Mouse (Mus musculus): ENCODE measurements at regions not wholly inside any gene's neighbourhood (a gene's known extent, or its start where the extent isn't known, plus 50 kb on each side); places are given as distances from the start of the nearest gene placed in this dataset.
A peak's percentile ranks its signal among the peaks of the same experiment; 100 is the strongest.

DNA sequence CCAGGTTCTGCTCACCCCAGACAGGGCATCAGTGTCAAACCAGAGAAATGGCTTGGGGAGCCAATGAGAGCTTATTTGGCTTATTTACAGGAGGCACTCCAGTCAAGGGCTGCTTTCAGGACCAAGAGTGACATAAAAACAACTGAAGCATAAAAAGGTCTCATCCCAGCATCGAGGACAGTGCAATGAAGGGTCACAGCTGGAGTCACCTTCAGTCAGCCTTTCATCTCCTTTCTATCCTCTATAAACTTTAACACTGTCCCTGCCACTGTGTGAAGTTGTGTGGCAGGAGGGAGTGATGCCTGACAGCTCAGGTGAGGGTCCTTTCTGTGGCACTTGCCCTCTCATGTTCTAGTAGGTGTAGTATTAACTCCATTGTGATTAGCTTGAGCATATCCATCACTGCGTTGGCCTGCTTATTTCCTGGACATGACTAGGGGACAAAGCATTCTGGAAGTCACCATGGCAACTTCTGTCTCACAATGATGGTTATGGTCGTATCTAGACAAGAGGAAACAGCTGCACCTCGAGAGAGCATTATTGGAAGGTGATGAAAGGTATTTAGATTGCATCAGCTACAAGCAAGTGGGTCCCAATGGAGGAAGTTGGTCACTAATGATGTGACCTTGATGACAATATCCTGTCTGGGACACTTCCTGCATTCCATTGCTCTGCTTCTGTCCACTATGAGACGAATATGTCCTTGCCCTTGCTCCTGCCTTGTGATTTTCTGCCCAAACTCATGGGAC is 87.8 kb upstream of the Enpp6 start:
- no peak overlapping the region for H3K4me3 ChIP-seq (replicated peaks)
- H3K27me3 ChIP-seq, result 0 out of 2 replicates have a peak, but pooled peaks cover 5% of the 10 kb centered on the region
- no peaks in the 10 kb centered on the region for H3K9me3 ChIP-seq (replicated peaks)
- no peak overlapping the region for H3K4me2 ChIP-seq
- no peak overlapping the region for H3K9ac ChIP-seq
- H3K27ac ChIP-seq, result no peak overlapping the region
- no peaks in the 10 kb centered on the region for H3K36me3 ChIP-seq
- H3K4me1 ChIP-seq, result peaks cover 8% of the 10 kb centered on the region; the same call in 1 of the 2 replicates
- peak; percentile 77 for ATAC-seq (replicated peaks; ENCODE audit: low FRiP score)
- WGBS, result 17% methylated on average over 5 of the region's 5 CpGs

DNA sequence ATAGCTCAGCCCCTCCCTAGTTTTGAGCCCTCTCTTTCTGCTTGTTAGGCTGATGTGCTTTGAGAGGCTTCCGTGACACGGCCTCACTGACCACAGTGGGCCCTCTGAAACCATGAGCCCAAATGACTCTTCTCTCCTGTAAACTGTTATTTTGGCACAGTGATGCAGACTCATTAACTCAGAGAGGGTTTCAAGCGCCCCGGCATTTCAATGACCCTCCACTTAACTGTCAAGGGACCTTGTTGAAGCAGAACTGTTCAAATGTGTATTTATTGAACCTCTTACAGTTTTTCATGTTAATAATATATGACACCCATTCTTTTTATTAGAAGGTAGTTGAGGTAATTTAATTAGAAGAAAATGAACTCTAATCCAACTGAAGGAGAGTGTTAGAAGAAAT is 85.9 kb upstream of the Enpp6 start:
- 84% methylated on average over 4 of the region's 4 CpGs for WGBS

GRCm38 (mm10) chr8:46904731-46905130 is 82.0 kb upstream of the Enpp6 start:
- 74% methylated on average over 3 of the region's 3 CpGs for WGBS
- H3K36me3 ChIP-seq, result no peaks in the 10 kb centered on the region
- ATAC-seq (replicated peaks; ENCODE audit: low FRiP score), result no peak

More for the DNA sequence above, 85.9 kb upstream of the Enpp6 start:
- no peak overlapping the region for H3K4me3 ChIP-seq (replicated peaks)
- 0 out of 2 replicates have a peak, but pooled peaks cover 5% of the 10 kb centered on the region for H3K27me3 ChIP-seq
- ATAC-seq (replicated peaks; ENCODE audit: low FRiP score), result no peak
- H3K36me3 ChIP-seq, result no peaks in the 10 kb centered on the region
- no peak overlapping the region for H3K27ac ChIP-seq
- H3K4me1 ChIP-seq, result peaks cover 8% of the 10 kb centered on the region; the same call in 1 of the 2 replicates
- no peak overlapping the region for H3K4me2 ChIP-seq
- H3K9ac ChIP-seq, result no peak overlapping the region
- H3K9me3 ChIP-seq (replicated peaks), result no peaks in the 10 kb centered on the region

DNA sequence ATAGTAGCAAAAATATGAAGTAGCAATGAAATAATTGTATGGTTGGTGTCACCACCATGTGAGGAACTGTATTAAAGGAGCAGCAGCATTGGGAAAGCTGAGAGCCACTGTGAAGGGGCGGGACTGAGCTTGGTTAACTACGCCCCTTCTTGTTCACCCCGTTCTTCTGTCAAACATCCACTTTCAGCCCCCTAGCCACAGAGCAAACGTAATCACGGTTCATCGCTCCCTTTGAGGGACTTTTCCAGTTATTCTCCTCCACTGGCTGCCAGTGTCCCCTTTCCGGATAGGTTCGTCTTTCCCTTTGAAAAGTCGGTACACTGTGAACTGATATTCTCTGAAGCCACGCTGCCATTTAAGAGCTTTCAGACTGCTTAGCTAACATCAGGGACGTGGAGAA is 79.3 kb upstream of the Enpp6 start:
- Histone ChIP-seq H3K9me3 (replicated peaks) (no peaks in the 10 kb centered on the region), H3K4me2 (peak overlapping the region; percentile 46), H3K4me1 (peaks cover 5% of the 10 kb centered on the region; the same call in 1 of the 2 replicates), H3K4me3 (replicated peaks) (no peak overlapping the region), H3K27me3 (no peaks in the 10 kb centered on the region), H3K9ac (no peak overlapping the region), H3K36me3 (no peaks in the 10 kb centered on the region), H3K27ac (no peak overlapping the region)
- ATAC-seq (replicated peaks; ENCODE audit: low FRiP score), result 0 out of 2 replicates have a peak, but pooled peaks have one; percentile 40
- 44% methylated on average over 11 of the region's 11 CpGs for WGBS

More at GRCm38 (mm10) chr8:46904731-46905130, 82.0 kb upstream of the Enpp6 start:
- H3K27ac ChIP-seq, result no peak overlapping the region
- H3K9me3 ChIP-seq (replicated peaks), result no peaks in the 10 kb centered on the region
- H3K4me3 ChIP-seq (replicated peaks), result no peak overlapping the region
- H3K4me2 ChIP-seq, result no peak overlapping the region
- H3K9ac ChIP-seq, result no peak overlapping the region
- H3K27me3 ChIP-seq, result 0 out of 2 replicates have a peak, but pooled peaks cover 5% of the 10 kb centered on the region
- H3K4me1 ChIP-seq, result peaks cover 5% of the 10 kb centered on the region; the same call in 1 of the 2 replicates

DNA sequence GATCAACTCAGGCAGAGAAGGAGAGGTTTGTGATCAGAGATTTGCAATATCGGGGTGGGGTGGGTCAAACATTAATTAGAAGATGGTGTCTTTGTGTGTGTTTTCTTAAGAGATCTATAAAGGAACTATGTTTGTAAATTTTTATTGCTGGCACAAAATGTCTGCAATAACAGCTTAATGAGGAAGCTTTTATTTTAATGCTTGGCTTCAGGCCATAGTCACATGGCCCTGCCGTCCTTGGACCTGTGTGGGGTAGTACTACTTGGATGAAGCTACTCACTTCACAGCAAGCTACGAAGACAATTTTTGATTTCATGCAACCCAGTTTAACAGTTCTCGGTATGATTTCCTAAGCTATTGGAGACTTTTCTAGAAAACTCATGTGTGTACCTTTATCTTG is 78.5 kb upstream of the Enpp6 start:
- WGBS, result 81% methylated on average over 4 of the region's 4 CpGs

GRCm38 (mm10) chr8:46913956-46914355 is 72.7 kb upstream of the Enpp6 start:
- Histone ChIP-seq H3K36me3 (no peaks in the 10 kb centered on the region), H3K4me1 (no peaks in the 10 kb centered on the region), H3K9me3 (replicated peaks) (no peaks in the 10 kb centered on the region), H3K27ac (no peak overlapping the region), H3K9ac (no peak overlapping the region), H3K4me2 (no peak overlapping the region), H3K27me3 (no peaks in the 10 kb centered on the region), H3K4me3 (replicated peaks) (no peak overlapping the region)
- 55% methylated on average over 5 of the region's 5 CpGs for WGBS
- no peak for ATAC-seq (replicated peaks; ENCODE audit: low FRiP score)

More for the DNA sequence above, 78.5 kb upstream of the Enpp6 start:
- Histone ChIP-seq H3K4me1 (peaks cover 5% of the 10 kb centered on the region; the same call in 1 of the 2 replicates), H3K27me3 (no peaks in the 10 kb centered on the region), H3K36me3 (no peaks in the 10 kb centered on the region), H3K4me2 (no peak overlapping the region), H3K27ac (no peak overlapping the region), H3K4me3 (replicated peaks) (no peak overlapping the region), H3K9me3 (replicated peaks) (no peaks in the 10 kb centered on the region), H3K9ac (no peak overlapping the region)
- ATAC-seq (replicated peaks; ENCODE audit: low FRiP score), result no peak

DNA sequence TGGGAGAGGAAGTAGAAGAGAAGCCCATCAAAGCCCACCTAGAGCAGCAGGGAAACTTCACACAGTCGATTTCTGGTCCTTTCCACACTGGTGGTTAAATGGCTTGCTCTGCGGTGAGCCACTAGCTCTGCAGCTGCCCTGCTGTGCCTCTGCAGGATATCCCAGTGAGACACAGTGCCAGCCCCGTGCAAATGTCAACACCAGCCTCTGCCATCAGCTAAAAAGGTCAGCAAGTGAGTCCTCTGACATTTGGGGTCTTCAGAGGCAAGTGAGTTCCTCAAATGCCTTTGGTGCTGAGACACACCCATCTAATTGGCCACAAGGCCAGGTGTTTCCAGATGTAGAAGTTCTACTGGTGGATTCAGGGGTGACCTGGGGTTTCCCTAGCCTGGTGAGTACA is 66.6 kb upstream of the Enpp6 start:
- H3K4me1 ChIP-seq, result 0 out of 2 replicates have a peak, but pooled peaks cover under 1% of the 10 kb centered on the region
- H3K27me3 ChIP-seq, result no peaks in the 10 kb centered on the region
- no peak overlapping the region for H3K4me3 ChIP-seq (replicated peaks)
- no peak overlapping the region for H3K27ac ChIP-seq
- H3K4me2 ChIP-seq, result no peak overlapping the region
- H3K9ac ChIP-seq, result no peak overlapping the region
- H3K36me3 ChIP-seq, result no peaks in the 10 kb centered on the region
- H3K9me3 ChIP-seq (replicated peaks), result no peaks in the 10 kb centered on the region
- 31% methylated on average over 3 of the region's 3 CpGs for WGBS
- no peak for ATAC-seq (replicated peaks; ENCODE audit: low FRiP score)

DNA sequence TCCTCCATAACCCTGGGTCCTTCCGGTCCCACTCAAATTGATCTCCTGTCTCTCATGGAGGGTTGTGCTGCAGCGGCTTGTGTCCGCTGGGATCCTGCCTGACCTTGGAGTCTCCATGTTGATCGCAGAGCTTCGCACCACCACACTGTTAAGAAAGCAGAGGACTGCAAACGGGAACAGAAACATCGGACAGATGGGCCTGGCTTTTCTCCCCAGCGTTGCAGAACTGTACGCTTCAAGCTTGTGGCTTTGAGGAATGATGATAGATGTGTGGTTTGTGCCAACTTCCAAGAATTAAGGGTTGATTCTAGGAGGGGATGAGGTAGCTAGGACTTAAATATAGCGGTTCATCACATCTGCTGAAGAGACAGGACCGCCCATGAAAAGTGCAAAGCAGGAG is 65.6 kb upstream of the Enpp6 start:
- H3K4me2 ChIP-seq, result no peak overlapping the region
- WGBS, result 95% methylated on average over 11 of the region's 11 CpGs
- 0 out of 2 replicates have a peak, but pooled peaks cover 3% of the 10 kb centered on the region for H3K4me1 ChIP-seq
- H3K9ac ChIP-seq, result no peak overlapping the region
- no peaks in the 10 kb centered on the region for H3K9me3 ChIP-seq (replicated peaks)
- no peak overlapping the region for H3K4me3 ChIP-seq (replicated peaks)
- no peaks in the 10 kb centered on the region for H3K36me3 ChIP-seq
- ATAC-seq (replicated peaks; ENCODE audit: low FRiP score), result no peak
- no peaks in the 10 kb centered on the region for H3K27me3 ChIP-seq
- H3K27ac ChIP-seq, result no peak overlapping the region

DNA sequence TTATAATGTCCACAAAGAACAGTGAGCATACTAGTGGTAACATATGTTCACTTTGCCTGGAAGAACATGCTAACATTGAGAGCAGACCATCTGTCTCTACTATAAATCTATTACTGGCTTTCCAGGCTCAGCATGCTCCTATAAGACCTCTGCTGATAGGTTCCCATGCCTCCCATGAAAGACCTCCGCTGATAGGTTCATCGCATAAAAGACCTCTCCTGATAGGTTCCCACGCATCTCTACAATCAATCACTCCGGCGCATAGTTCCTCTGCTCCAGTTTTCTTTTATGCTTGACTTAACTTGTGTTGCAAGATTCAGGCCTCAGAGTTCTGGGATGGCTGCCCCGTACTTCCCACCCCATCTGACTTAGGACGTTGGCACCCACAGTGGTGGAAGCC is 65.1 kb upstream of the Enpp6 start:
- no peaks in the 10 kb centered on the region for H3K27me3 ChIP-seq
- H3K4me3 ChIP-seq (replicated peaks), result no peak overlapping the region
- H3K9me3 ChIP-seq (replicated peaks), result no peaks in the 10 kb centered on the region
- H3K4me2 ChIP-seq, result no peak overlapping the region
- H3K27ac ChIP-seq, result no peak overlapping the region
- 83% methylated on average over 7 of the region's 7 CpGs for WGBS
- ATAC-seq (replicated peaks; ENCODE audit: low FRiP score), result no peak
- H3K4me1 ChIP-seq, result 0 out of 2 replicates have a peak, but pooled peaks cover 3% of the 10 kb centered on the region
- no peak overlapping the region for H3K9ac ChIP-seq
- H3K36me3 ChIP-seq, result no peaks in the 10 kb centered on the region

- peaks cover 6% of the 10 kb centered on the region; the same call in 1 of the 2 replicates for H3K4me1 ChIP-seq
- 50% methylated on average over 13 of the region's 13 CpGs for WGBS
- no peak overlapping the region for H3K4me2 ChIP-seq
- no peak overlapping the region for H3K9ac ChIP-seq
- no peaks in the 10 kb centered on the region for H3K9me3 ChIP-seq (replicated peaks)
- no peaks in the 10 kb centered on the region for H3K36me3 ChIP-seq
- no peak for ATAC-seq (replicated peaks; ENCODE audit: low FRiP score)
- no peak overlapping the region for H3K27ac ChIP-seq
- no peak overlapping the region for H3K4me3 ChIP-seq (replicated peaks)
- H3K27me3 ChIP-seq, result no peaks in the 10 kb centered on the region
These were observed 61.7 kb upstream of the Enpp6 start for GRCm38 (mm10) chr8:46924787-46925548.

DNA sequence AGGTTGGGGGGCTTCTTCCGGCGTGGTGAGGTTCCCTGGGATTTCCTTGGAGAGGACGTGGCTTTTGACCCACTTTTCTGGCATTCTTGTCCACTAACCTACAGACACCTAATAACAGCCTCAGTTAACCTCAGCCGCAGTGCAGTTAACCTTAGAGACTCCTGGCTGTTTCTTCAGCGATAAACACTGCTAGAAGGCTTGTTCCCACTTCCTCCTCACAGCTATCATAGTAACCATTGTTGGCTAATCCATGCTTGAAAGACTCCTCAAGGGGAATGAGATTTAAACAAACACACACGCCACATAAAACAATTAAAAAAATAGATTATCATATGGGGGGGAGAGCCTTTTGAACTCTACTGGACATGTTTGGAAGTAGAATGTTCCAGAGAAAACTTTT is 58.0 kb upstream of the Enpp6 start:
- Histone ChIP-seq H3K27me3 (no peaks in the 10 kb centered on the region), H3K4me3 (replicated peaks) (no peak overlapping the region), H3K4me2 (no peak overlapping the region), H3K9me3 (replicated peaks) (no peaks in the 10 kb centered on the region), H3K4me1 (peaks cover 6% of the 10 kb centered on the region; the same call in 1 of the 2 replicates), H3K9ac (no peak overlapping the region), H3K27ac (no peak overlapping the region), H3K36me3 (no peaks in the 10 kb centered on the region)
- no peak for ATAC-seq (replicated peaks; ENCODE audit: low FRiP score)
- 52% methylated on average over 6 of the region's 6 CpGs for WGBS

DNA sequence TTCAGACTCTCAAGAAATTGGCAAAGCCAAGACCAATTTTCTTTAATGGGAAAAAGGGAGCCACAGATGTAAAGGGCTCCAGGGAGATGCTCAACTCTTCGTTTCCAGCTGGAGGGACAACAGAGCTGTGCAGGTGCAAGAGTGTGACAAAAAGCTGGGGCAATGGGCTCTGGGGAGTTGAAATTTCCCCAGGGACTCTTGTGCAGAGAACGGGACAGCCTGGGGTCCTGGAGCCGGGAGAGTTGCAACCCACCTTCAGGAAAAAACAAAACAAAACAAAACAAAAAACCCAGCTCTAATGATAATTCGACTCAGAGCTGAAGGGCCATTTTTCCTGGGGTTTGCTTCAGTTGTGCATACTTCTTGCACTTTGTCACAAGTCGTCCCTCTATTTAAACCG is 57.0 kb upstream of the Enpp6 start:
- no peak for ATAC-seq (replicated peaks; ENCODE audit: low FRiP score)
- 84% methylated on average over 6 of the region's 6 CpGs for WGBS
- no peaks in the 10 kb centered on the region for H3K9me3 ChIP-seq (replicated peaks)

More for the DNA sequence above, 57.0 kb upstream of the Enpp6 start:
- Histone ChIP-seq H3K36me3 (no peaks in the 10 kb centered on the region), H3K4me3 (replicated peaks) (no peak overlapping the region), H3K4me1 (peaks cover 6% of the 10 kb centered on the region; the same call in 1 of the 2 replicates), H3K27ac (no peak overlapping the region), H3K9ac (no peak overlapping the region), H3K4me2 (no peak overlapping the region), H3K27me3 (no peaks in the 10 kb centered on the region)
